Mouse (Mus musculus) MEL (cell line): ENCODE results near the gene Ddx25. TPM values are rescaled to one million over a fixed set of nuclear protein-coding genes. Genes with fewer than 3 reads are reported as not detected.
A peak's percentile ranks its signal among the peaks of the same experiment; 100 is the strongest.

ENCODE experiments used
- DNase-seq: peaks from one replicate; pipeline ENCODE4 v3.0.0; 2011; ENCODE audit warnings: low read depth, low spot score
- H3K27ac ChIP-seq: 2 replicates; pipeline ENCODE4 v1.5.1; 2012; ENCODE audit warnings: low read depth, mild to moderate bottlenecking, control low read depth, low read length, moderate library complexity; ENCODE audit not compliant: control insufficient read depth
- H3K27me3 ChIP-seq, 2 experiments: fragments of 150-350 bp in 1 of 2; sonication (generic) in 1 of 2; 2 replicates each; pipeline ENCODE4 v1.6.1; 2012; ENCODE audit warnings: low read length in 2 of 2, mild to moderate bottlenecking in 2 of 2, improper control_type of control experiment in 1 of 2, moderate library complexity in 1 of 2; ENCODE audit not compliant: insufficient read depth in 2 of 2, control insufficient read depth in 1 of 2
- H3K36me3 ChIP-seq, 2 experiments: 2 replicates each; pipeline ENCODE4 v1.6.1; 2012 to 2014; ENCODE audit warnings: low read length in 2 of 2, improper control_type of control experiment in 1 of 2, inconsistent platforms in 1 of 2, mild to moderate bottlenecking in 1 of 2; ENCODE audit not compliant: insufficient read depth in 2 of 2, control insufficient read depth in 1 of 2
- H3K4me1 ChIP-seq, 2 experiments: fragments of 150-350 bp in 1 of 2; sonication (generic) in 1 of 2; 2 replicates each; pipeline ENCODE4 v1.6.1; 2012; ENCODE audit warnings: low read length in 2 of 2, improper control_type of control experiment in 1 of 2, mild to moderate bottlenecking in 1 of 2; ENCODE audit not compliant: insufficient read depth in 2 of 2, control insufficient read depth in 1 of 2
- H3K4me3 ChIP-seq, 2 experiments: fragments of 150-350 bp in 1 of 2; sonication (generic) in 1 of 2; 2 replicates each; pipeline ENCODE4 v1.5.1; 2012; ENCODE audit warnings: low read depth in 2 of 2, low read length in 2 of 2, mild to moderate bottlenecking in 2 of 2, moderate library complexity in 2 of 2, control low read depth in 1 of 2, improper control_type of control experiment in 1 of 2; ENCODE audit not compliant: control insufficient read depth in 1 of 2, insufficient read depth in 1 of 2
- H3K79me2 ChIP-seq: 2 replicates; pipeline ENCODE4 v1.6.1; 2012; ENCODE audit warnings: mild to moderate bottlenecking, low read length, moderate library complexity; ENCODE audit not compliant: control insufficient read depth, poor library complexity, insufficient read depth
- H3K9ac ChIP-seq: 2 replicates; pipeline ENCODE4 v1.6.1; 2012; ENCODE audit warnings: low read depth, mild to moderate bottlenecking, control low read depth, low read length, moderate library complexity; ENCODE audit not compliant: control insufficient read depth, poor library complexity, severe bottlenecking
- H3K9me3 ChIP-seq: fragments of 150-350 bp; sonication (generic); replicated peaks from 2 replicates; pipeline ENCODE4 v1.6.1; 2012; ENCODE audit warnings: mild to moderate bottlenecking, low read length, improper control_type of control experiment, moderate library complexity; ENCODE audit not compliant: insufficient read depth
- BHLHE40 ChIP-seq: IDR thresholded peaks from 2 replicates; pipeline ENCODE4 v1.6.1; 2012; ENCODE audit warnings: low read depth, mild to moderate bottlenecking, inconsistent platforms, low read length, improper control_type of control experiment, borderline replicate concordance
- CHD1 ChIP-seq: IDR thresholded peaks from 2 replicates; pipeline ENCODE4 v1.6.1; 2012; ENCODE audit warnings: low read depth, mild to moderate bottlenecking, inconsistent platforms, low read length, improper control_type of control experiment
- CTCF ChIP-seq, 3 experiments: IDR thresholded peaks in 2 of 3; conservative IDR thresholded peaks in 1 of 3; 2 replicates each; pipeline ENCODE4 v1.5.1; 2011 to 2012; ENCODE audit warnings: low read length in 3 of 3, low read depth in 2 of 3, mild to moderate bottlenecking in 2 of 3, improper control_type of control experiment in 1 of 3, inconsistent platforms in 1 of 3, mixed read lengths in 1 of 3, moderate library complexity in 1 of 3; ENCODE audit not compliant: control insufficient read depth in 1 of 3, insufficient read depth in 1 of 3, poor library complexity in 1 of 3, severe bottlenecking in 1 of 3
- ELF1 ChIP-seq: IDR thresholded peaks from 2 replicates; pipeline ENCODE4 v1.6.1; 2014; ENCODE audit warnings: low read depth, mild to moderate bottlenecking, inconsistent platforms, low read length, improper control_type of control experiment, moderate library complexity
- EP300 ChIP-seq, 2 experiments: IDR thresholded peaks; 2 replicates each; pipeline ENCODE4 v1.6.1; 2011; ENCODE audit warnings: improper control_type of control experiment in 2 of 2, low read length in 2 of 2, low read depth in 1 of 2, mild to moderate bottlenecking in 1 of 2
- ETS1 ChIP-seq: IDR thresholded peaks from 2 replicates; pipeline ENCODE4 v1.6.1; 2012; ENCODE audit warnings: low read depth, mild to moderate bottlenecking, inconsistent platforms, low read length, improper control_type of control experiment, moderate library complexity
- GABPA ChIP-seq: IDR thresholded peaks from 2 replicates; pipeline ENCODE4 v1.6.1; 2012; ENCODE audit warnings: low read depth, mild to moderate bottlenecking, inconsistent platforms, low read length, improper control_type of control experiment, moderate library complexity
- HCFC1 ChIP-seq: IDR thresholded peaks from 2 replicates; pipeline ENCODE4 v1.6.1; 2012; ENCODE audit warnings: low read depth, mild to moderate bottlenecking, inconsistent platforms, low read length, improper control_type of control experiment, moderate library complexity
- JUND ChIP-seq: IDR thresholded peaks from 2 replicates; pipeline ENCODE4 v1.6.1; 2011; ENCODE audit warnings: low read depth, mild to moderate bottlenecking, improper control_type of control experiment, low read length
- KAT2A ChIP-seq: conservative IDR thresholded peaks from 2 replicates; pipeline ENCODE4 v1.6.1; 2012; ENCODE audit warnings: low read depth, low read length, improper control_type of control experiment, inconsistent platforms
- MAFK ChIP-seq: IDR thresholded peaks from 2 replicates; pipeline ENCODE4 v1.6.1; 2011; ENCODE audit warnings: low read depth, mild to moderate bottlenecking, low read length, improper control_type of control experiment, borderline replicate concordance
- MAX ChIP-seq: IDR thresholded peaks from 2 replicates; pipeline ENCODE4 v1.6.1; 2011; ENCODE audit warnings: low read length, improper control_type of control experiment
- MAZ ChIP-seq: IDR thresholded peaks from 2 replicates; pipeline ENCODE4 v1.6.1; 2012; ENCODE audit warnings: low read depth, mild to moderate bottlenecking, inconsistent platforms, low read length, improper control_type of control experiment
- MEF2A ChIP-seq: IDR thresholded peaks from 2 replicates; pipeline ENCODE4 v1.6.1; 2014; ENCODE audit warnings: low read depth, mild to moderate bottlenecking, inconsistent platforms, low read length, improper control_type of control experiment; ENCODE audit not compliant: poor library complexity, insufficient replicate concordance, severe bottlenecking; ENCODE audit errors: extremely low read depth
- MXI1 ChIP-seq: IDR thresholded peaks from 2 replicates; pipeline ENCODE4 v1.6.1; 2011; ENCODE audit warnings: mild to moderate bottlenecking, low read depth, low read length, improper control_type of control experiment
- MYB ChIP-seq: IDR thresholded peaks from 2 replicates; pipeline ENCODE4 v1.6.1; 2011; ENCODE audit warnings: mild to moderate bottlenecking, low read depth, low read length, improper control_type of control experiment
- MYC ChIP-seq: IDR thresholded peaks from 2 replicates; pipeline ENCODE4 v1.6.1; 2011; ENCODE audit warnings: low read depth, mild to moderate bottlenecking, low read length, improper control_type of control experiment, moderate library complexity
- NRF1 ChIP-seq: IDR thresholded peaks from 2 replicates; pipeline ENCODE4 v1.6.1; 2014; ENCODE audit warnings: low read depth, mild to moderate bottlenecking, inconsistent platforms, low read length, improper control_type of control experiment, moderate library complexity; ENCODE audit not compliant: poor library complexity, insufficient read depth, severe bottlenecking
- POLR2AphosphoS2 ChIP-seq: IDR thresholded peaks from 2 replicates; pipeline ENCODE4 v1.6.1; 2011; ENCODE audit warnings: low read length, improper control_type of control experiment
- POLR2AphosphoS5 ChIP-seq: IDR thresholded peaks from 2 replicates; pipeline ENCODE4 v1.6.1; 2012; ENCODE audit warnings: low read depth, borderline replicate concordance, mild to moderate bottlenecking, inconsistent platforms, low read length, moderate library complexity, mixed read lengths
- RAD21 ChIP-seq: IDR thresholded peaks from 2 replicates; pipeline ENCODE4 v1.6.1; 2011; ENCODE audit warnings: mild to moderate bottlenecking, low read depth, low read length, improper control_type of control experiment
- RCOR1 ChIP-seq: IDR thresholded peaks from 2 replicates; pipeline ENCODE4 v1.6.1; 2012; ENCODE audit warnings: low read depth, mild to moderate bottlenecking, inconsistent platforms, low read length, improper control_type of control experiment
- SIN3A ChIP-seq: IDR thresholded peaks from 2 replicates; pipeline ENCODE4 v1.6.1; 2012; ENCODE audit warnings: low read length, improper control_type of control experiment, inconsistent platforms
- SMC3 ChIP-seq: IDR thresholded peaks from 2 replicates; pipeline ENCODE4 v1.6.1; 2011; ENCODE audit warnings: low read depth, low read length, improper control_type of control experiment
- TAL1 ChIP-seq: IDR thresholded peaks from 2 replicates; pipeline ENCODE4 v1.6.1; 2012; ENCODE audit warnings: mild to moderate bottlenecking, inconsistent platforms, low read length, moderate library complexity, mixed read lengths
- TBP ChIP-seq: IDR thresholded peaks from 2 replicates; pipeline ENCODE4 v1.8.0; 2011; ENCODE audit warnings: low read depth, low read length, improper control_type of control experiment
- TCF12 ChIP-seq: IDR thresholded peaks from 2 replicates; pipeline ENCODE4 v1.6.1; 2014; ENCODE audit warnings: low read depth, mild to moderate bottlenecking, inconsistent platforms, low read length, improper control_type of control experiment, moderate library complexity
- UBTF ChIP-seq: IDR thresholded peaks from 2 replicates; pipeline ENCODE4 v1.6.1; 2012; ENCODE audit warnings: low read depth, mild to moderate bottlenecking, inconsistent platforms, low read length, improper control_type of control experiment, moderate library complexity, borderline replicate concordance; ENCODE audit not compliant: insufficient read depth
- USF1 ChIP-seq: IDR thresholded peaks from 2 replicates; pipeline ENCODE4 v1.6.1; 2014; ENCODE audit warnings: low read depth, mild to moderate bottlenecking, inconsistent platforms, low read length, improper control_type of control experiment, moderate library complexity
- USF2 ChIP-seq, 2 experiments: IDR thresholded peaks; 2 replicates each; pipeline ENCODE4 v1.6.1; 2011 to 2012; ENCODE audit warnings: improper control_type of control experiment in 2 of 2, low read length in 2 of 2, borderline replicate concordance in 1 of 2, inconsistent platforms in 1 of 2, low read depth in 1 of 2, mild to moderate bottlenecking in 1 of 2; ENCODE audit not compliant: insufficient read depth in 1 of 2
- ZC3H11A ChIP-seq: IDR thresholded peaks from 2 replicates; pipeline ENCODE4 v1.6.1; 2012; ENCODE audit warnings: low read depth, mild to moderate bottlenecking, inconsistent platforms, low read length, improper control_type of control experiment
- ZKSCAN1 ChIP-seq: IDR thresholded peaks from 2 replicates; pipeline ENCODE4 v1.6.1; 2012; ENCODE audit warnings: low read depth, mild to moderate bottlenecking, inconsistent platforms, low read length, improper control_type of control experiment, moderate library complexity
- ZMIZ1 ChIP-seq: IDR thresholded peaks from 2 replicates; pipeline ENCODE4 v1.6.1; 2012; ENCODE audit warnings: low read depth, mild to moderate bottlenecking, inconsistent platforms, low read length, improper control_type of control experiment, moderate library complexity
- ZNF384 ChIP-seq: IDR thresholded peaks from 2 replicates; pipeline ENCODE4 v1.6.1; 2012; ENCODE audit warnings: low read depth, mild to moderate bottlenecking, inconsistent platforms, low read length, improper control_type of control experiment
- polyA plus RNA-seq, 2 experiments: library from polyadenylated mRNA; stranded (reverse) in 1 of 2; unstranded in 1 of 2; fragments of >175 nt in 1 of 2; fragments of >200 nt in 1 of 2; gene quantifications; 2 replicates each; pipeline versions ENCODE4 v1.2.1 to v1.2.4; 2012; ENCODE audit warnings: low replicate concordance in 2 of 2, low read depth in 1 of 2; ENCODE audit not compliant: insufficient read length in 2 of 2, insufficient read depth in 1 of 2, missing spikeins in 1 of 2
- total RNA-seq: library from RNA; depleted of rRNA; stranded (reverse); fragments of 300-350 nt; gene quantifications from 2 replicates; pipeline ENCODE4 v1.2.3, GENCODE M21; 2012

Ddx25 gene
- total and polyA plus RNA-seq, 3 experiments, result 0.35 TPM; not detected in 1

DNA sequence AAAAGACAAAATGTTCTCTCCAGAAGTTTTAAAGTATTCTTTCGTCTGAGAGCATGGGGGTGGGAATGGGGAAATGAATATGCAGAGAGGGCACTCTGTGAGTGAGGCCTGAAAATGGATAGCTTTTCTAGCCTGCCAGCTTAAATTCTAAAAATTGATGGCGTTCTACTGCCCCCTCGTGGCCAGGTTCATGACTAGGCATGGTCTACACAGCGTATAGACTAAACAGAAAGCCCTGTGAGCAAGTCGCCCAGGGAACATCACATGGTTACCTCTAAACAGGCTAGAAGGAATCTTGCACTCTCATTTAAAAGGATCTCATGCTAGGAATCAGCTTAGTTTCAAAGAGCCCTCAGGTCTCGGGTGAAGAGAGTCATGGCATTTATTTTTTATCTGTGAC lies 16.8 kb downstream of the Ddx25 start:
- peak; percentile 84 for DNase-seq
- Histone ChIP-seq H3K9me3 (no peaks in the 10 kb centered on the region), H3K4me1 (peaks cover 4 to 14% of the 10 kb centered on the region in 2 experiments), H3K79me2 (no peaks in the 10 kb centered on the region), H3K9ac (no peak overlapping the region; the same call in 1 of the 2 replicates), H3K27me3 (no peaks in the 10 kb centered on the region), H3K27ac (no peak overlapping the region), H3K4me3 (no peak overlapping the region), H3K36me3 (peaks cover 0 to 6% of the 10 kb centered on the region in 2 experiments; a peak in 2 of 4 replicates)
- no peak for TF ChIP-seq MAFK
- TF ChIP-seq ELF1, result no peak
- no peak for TF ChIP-seq JUND
- TF ChIP-seq BHLHE40, result no peak
- 0 out of 2 replicates have a peak, but pooled peaks have one; percentile 25 for TF ChIP-seq MAX
- no peak for TF ChIP-seq MAZ
- TF ChIP-seq USF1, result no peak
- TF ChIP-seq MEF2A, result no peak
- no peak for TF ChIP-seq ETS1
- no peak for TF ChIP-seq ZNF384
- no peak for TF ChIP-seq TBP
- no peak for TF ChIP-seq EP300 (IDR thresholded peaks at IDR 0.05; ENCODE audit: low read depth in 1 of 2, low read length in 2 of 2)
- peak; percentile 70 to 90 (median 77) for TF ChIP-seq CTCF (IDR thresholded peaks at IDR 0.05 in 2 of 3, conservative IDR thresholded peaks at IDR 0.05 in 1 of 3; ENCODE audit: control insufficient read depth in 1 of 3, insufficient read depth in 1 of 3, low read depth in 2 of 3, low read length in 3 of 3, poor library complexity in 1 of 3, severe bottlenecking in 1 of 3)
- TF ChIP-seq HCFC1, result no peak
- TF ChIP-seq ZKSCAN1, result no peak
- no peak for TF ChIP-seq UBTF
- no peak for TF ChIP-seq ZMIZ1
- TF ChIP-seq TCF12, result no peak
- TF ChIP-seq CHD1, result no peak
- TF ChIP-seq POLR2AphosphoS2, result no peak
- no peak for TF ChIP-seq MYC
- TF ChIP-seq SIN3A, result no peak
- no peak for TF ChIP-seq RCOR1
- no peak for TF ChIP-seq USF2 (IDR thresholded peaks at IDR 0.05; ENCODE audit: borderline replicate concordance in 1 of 2, insufficient read depth in 1 of 2, low read depth in 1 of 2, low read length in 2 of 2)
- TF ChIP-seq ZC3H11A, result 0 out of 2 replicates have a peak, but pooled peaks have one; percentile 49
- no peak for TF ChIP-seq KAT2A
- no peak for TF ChIP-seq POLR2AphosphoS5
- no peak for TF ChIP-seq MXI1
- no peak for TF ChIP-seq GABPA
- TF ChIP-seq TAL1, result no peak
- TF ChIP-seq NRF1, result no peak
- peak; percentile 76 for TF ChIP-seq SMC3
- TF ChIP-seq RAD21, result peak; percentile 82
- TF ChIP-seq MYB, result no peak
